Mouse (Mus musculus): ENCODE measurements at regions not wholly inside any gene's neighbourhood (a gene's known extent, or its start where the extent isn't known, plus 50 kb on each side); places are given as distances from the start of the nearest gene placed in this dataset.

DNA sequence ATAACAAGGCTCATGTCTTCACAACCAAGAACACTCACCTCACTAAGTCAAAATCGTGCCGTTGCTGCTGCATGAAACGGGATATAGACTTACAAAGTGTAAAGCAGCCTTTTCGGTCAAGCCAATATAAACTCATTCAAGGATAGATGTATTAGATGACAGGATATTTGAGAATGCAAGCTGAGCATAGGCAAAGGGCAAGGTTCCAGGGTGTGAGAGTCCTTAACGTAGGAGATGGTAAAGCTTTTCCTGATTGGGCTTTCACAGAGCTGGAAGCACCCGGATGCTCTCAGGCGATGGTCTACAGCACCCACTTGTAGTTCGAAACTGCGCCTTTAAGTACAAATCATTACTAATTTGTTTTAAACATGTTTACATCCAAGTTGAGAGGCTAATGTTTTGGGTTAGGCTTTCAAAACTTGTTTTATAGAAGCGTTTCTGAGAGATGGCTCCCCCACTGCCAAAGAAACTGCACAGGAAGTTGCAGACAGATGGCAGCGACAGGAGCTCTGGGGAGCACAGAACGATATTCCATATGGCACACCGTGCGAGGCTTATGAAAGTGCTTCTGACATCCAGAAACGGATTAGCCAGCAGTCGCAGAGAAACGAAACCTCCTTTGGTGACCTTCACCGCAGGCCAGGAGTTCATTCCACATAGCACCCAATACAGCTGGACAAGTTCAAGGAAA lies 54.1 kb upstream of the Rell1 start:
- Histone ChIP-seq H3K4me1 (replicated peaks; ENCODE audit: control insufficient read depth, insufficient read depth, low read length) (peaks cover 6% of the 10 kb centered on the region), H3K36me3 (ENCODE audit: control insufficient read depth, insufficient read depth, low read length) (no peaks in the 10 kb centered on the region), H3K27ac (ENCODE audit: control insufficient read depth, insufficient read depth, low read length) (no peak overlapping the region), H3K4me3 (ENCODE audit: control insufficient read depth, insufficient read depth, low read length) (no peak overlapping the region), H3K27me3 (ENCODE audit: control insufficient read depth, insufficient read depth, low read length) (no peaks in the 10 kb centered on the region)
- TF ChIP-seq POLR2A (IDR thresholded peaks at IDR 0.05; ENCODE audit: control insufficient read depth, extremely low read depth, insufficient read depth, low read length, poor library complexity): no peak
- no peak for DNase-seq
- WGBS: 91% methylated on average over 18 of the region's 18 CpGs

DNA sequence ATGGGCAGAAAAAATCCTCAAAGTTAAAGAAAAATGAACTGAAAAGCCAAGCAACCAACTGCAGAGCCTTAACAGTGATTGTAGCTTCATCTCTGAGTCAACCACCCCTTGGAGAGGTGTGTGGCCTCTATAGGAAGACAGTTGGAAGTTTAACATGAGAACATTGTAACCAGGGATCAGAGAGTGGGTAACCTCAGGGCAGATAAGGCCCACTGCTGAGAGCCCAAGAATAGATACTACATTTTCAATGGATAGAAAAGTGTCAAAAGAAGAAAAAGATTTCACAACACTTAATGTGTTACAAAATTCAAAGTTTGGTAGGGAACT lies 54.6 kb upstream of the Rell1 start:
- H3K27ac ChIP-seq (ENCODE audit: control insufficient read depth, insufficient read depth, low read length): no peak overlapping the region
- no peaks in the 10 kb centered on the region for H3K27me3 ChIP-seq (ENCODE audit: control insufficient read depth, insufficient read depth, low read length)
- H3K4me3 ChIP-seq (ENCODE audit: control insufficient read depth, insufficient read depth, low read length): no peak overlapping the region
- no peak for DNase-seq
- TF ChIP-seq CTCF (IDR thresholded peaks at IDR 0.05; ENCODE audit: borderline replicate concordance, control insufficient read depth, extremely low read depth, insufficient read depth, low read length, poor library complexity) (no peak), POLR2A (IDR thresholded peaks at IDR 0.05; ENCODE audit: control insufficient read depth, extremely low read depth, insufficient read depth, low read length, poor library complexity) (no peak)
- no peaks in the 10 kb centered on the region for H3K36me3 ChIP-seq (ENCODE audit: control insufficient read depth, insufficient read depth, low read length)
- peaks cover 6% of the 10 kb centered on the region for H3K4me1 ChIP-seq (replicated peaks; ENCODE audit: control insufficient read depth, insufficient read depth, low read length)

GRCm38 (mm10) chr5:64024420-64024819 lies 55.7 kb upstream of the Rell1 start:
- no peak overlapping the region for H3K4me3 ChIP-seq (ENCODE audit: control insufficient read depth, insufficient read depth, low read length)
- H3K27ac ChIP-seq (ENCODE audit: control insufficient read depth, insufficient read depth, low read length): no peak overlapping the region
- no peaks in the 10 kb centered on the region for H3K36me3 ChIP-seq (ENCODE audit: control insufficient read depth, insufficient read depth, low read length)
- peak; percentile 70 for DNase-seq
- no peaks in the 10 kb centered on the region for H3K27me3 ChIP-seq (ENCODE audit: control insufficient read depth, insufficient read depth, low read length)
- TF ChIP-seq POLR2A (IDR thresholded peaks at IDR 0.05; ENCODE audit: control insufficient read depth, extremely low read depth, insufficient read depth, low read length, poor library complexity) (no peak), CTCF (IDR thresholded peaks at IDR 0.05; ENCODE audit: borderline replicate concordance, control insufficient read depth, extremely low read depth, insufficient read depth, low read length, poor library complexity) (no peak)
- H3K4me1 ChIP-seq (replicated peaks; ENCODE audit: control insufficient read depth, insufficient read depth, low read length): peaks cover 6% of the 10 kb centered on the region
- WGBS: 39% methylated on average over 8 of the region's 8 CpGs

DNA sequence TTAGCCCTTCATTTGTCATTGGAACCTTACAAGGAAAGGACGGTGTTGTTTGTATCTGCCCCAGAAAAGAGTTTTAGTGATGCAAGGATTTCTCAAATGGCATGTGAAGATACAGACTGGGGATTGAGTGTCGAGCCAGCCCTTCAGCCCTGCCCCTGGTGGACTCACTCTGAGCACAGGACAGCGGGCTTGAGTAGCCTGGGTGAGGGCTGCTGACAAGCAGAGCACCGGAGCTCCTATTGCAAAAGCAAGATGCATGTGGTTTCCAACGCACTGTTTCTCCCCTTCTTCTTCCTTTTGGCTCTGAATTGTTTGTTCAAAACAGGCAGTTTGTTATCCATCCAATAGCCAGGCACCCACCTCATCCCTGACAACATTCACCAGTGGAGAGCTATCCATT lies 59.0 kb upstream of the Rell1 start:
- peaks cover 11% of the 10 kb centered on the region for H3K4me1 ChIP-seq (replicated peaks; ENCODE audit: control insufficient read depth, insufficient read depth, low read length)
- no peak overlapping the region for H3K27ac ChIP-seq (ENCODE audit: control insufficient read depth, insufficient read depth, low read length)
- no peaks in the 10 kb centered on the region for H3K36me3 ChIP-seq (ENCODE audit: control insufficient read depth, insufficient read depth, low read length)
- TF ChIP-seq POLR2A (IDR thresholded peaks at IDR 0.05; ENCODE audit: control insufficient read depth, extremely low read depth, insufficient read depth, low read length, poor library complexity) (no peak), CTCF (IDR thresholded peaks at IDR 0.05; ENCODE audit: borderline replicate concordance, control insufficient read depth, extremely low read depth, insufficient read depth, low read length, poor library complexity) (no peak)
- WGBS: 90% methylated on average over 5 of the region's 5 CpGs
- no peak for DNase-seq
- H3K4me3 ChIP-seq (ENCODE audit: control insufficient read depth, insufficient read depth, low read length): no peak overlapping the region
- H3K27me3 ChIP-seq (ENCODE audit: control insufficient read depth, insufficient read depth, low read length): no peaks in the 10 kb centered on the region

- Histone ChIP-seq H3K36me3 (ENCODE audit: control insufficient read depth, insufficient read depth, low read length) (no peaks in the 10 kb centered on the region), H3K27ac (ENCODE audit: control insufficient read depth, insufficient read depth, low read length) (no peak overlapping the region), H3K4me3 (ENCODE audit: control insufficient read depth, insufficient read depth, low read length) (no peak overlapping the region), H3K4me1 (replicated peaks; ENCODE audit: control insufficient read depth, insufficient read depth, low read length) (peaks cover 6% of the 10 kb centered on the region), H3K27me3 (ENCODE audit: control insufficient read depth, insufficient read depth, low read length) (no peaks in the 10 kb centered on the region)
- 22% methylated on average over 7 of the region's 7 CpGs for WGBS
- DNase-seq: peak; percentile 22
- TF ChIP-seq CTCF (IDR thresholded peaks at IDR 0.05; ENCODE audit: borderline replicate concordance, control insufficient read depth, extremely low read depth, insufficient read depth, low read length, poor library complexity) (no peak), POLR2A (IDR thresholded peaks at IDR 0.05; ENCODE audit: control insufficient read depth, extremely low read depth, insufficient read depth, low read length, poor library complexity) (no peak)
Measured at GRCm38 (mm10) chr5:64029622-64030145, 61.0 kb upstream of the Rell1 start.

DNA sequence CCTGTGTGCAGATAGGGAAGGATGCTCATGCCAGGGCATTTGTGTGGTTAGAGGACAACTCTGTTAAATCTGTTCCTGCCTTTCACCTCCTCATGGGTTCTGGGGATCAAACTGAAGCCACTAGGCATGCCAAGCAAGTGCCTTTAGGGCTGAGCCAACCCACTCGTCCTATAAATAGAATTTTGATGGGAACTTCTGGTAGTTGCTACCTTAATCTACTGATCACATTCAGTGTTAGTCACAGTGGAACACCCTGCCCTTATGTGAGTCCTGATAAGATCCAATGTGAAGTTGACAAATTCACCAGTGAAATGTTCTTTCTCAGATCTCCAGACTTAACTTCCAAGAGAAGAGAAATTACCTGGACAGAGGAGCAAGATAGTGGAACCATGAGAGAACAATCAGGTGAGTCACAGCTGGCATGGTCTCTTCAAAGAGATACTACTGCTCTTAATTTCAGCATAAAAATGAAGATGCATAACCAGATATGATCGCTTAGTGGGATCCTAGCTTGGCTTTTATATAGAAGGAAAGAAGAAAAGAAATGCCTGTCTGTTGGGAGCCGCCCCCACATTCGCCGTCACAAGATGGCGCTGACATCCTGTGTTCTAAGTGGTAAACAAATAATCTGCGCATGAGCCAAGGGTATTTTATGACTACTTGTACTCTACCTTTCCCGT lies 61.7 kb upstream of the Rell1 start:
- Histone ChIP-seq H3K4me1 (replicated peaks; ENCODE audit: control insufficient read depth, insufficient read depth, low read length) (peaks cover 5% of the 10 kb centered on the region), H3K27ac (ENCODE audit: control insufficient read depth, insufficient read depth, low read length) (no peak overlapping the region), H3K27me3 (ENCODE audit: control insufficient read depth, insufficient read depth, low read length) (no peaks in the 10 kb centered on the region), H3K36me3 (ENCODE audit: control insufficient read depth, insufficient read depth, low read length) (no peaks in the 10 kb centered on the region), H3K4me3 (ENCODE audit: control insufficient read depth, insufficient read depth, low read length) (no peak overlapping the region)
- DNase-seq: peak; percentile 14
- TF ChIP-seq POLR2A (IDR thresholded peaks at IDR 0.05; ENCODE audit: control insufficient read depth, extremely low read depth, insufficient read depth, low read length, poor library complexity) (no peak), CTCF (IDR thresholded peaks at IDR 0.05; ENCODE audit: borderline replicate concordance, control insufficient read depth, extremely low read depth, insufficient read depth, low read length, poor library complexity) (no peak)
- 89% methylated on average over 7 of the region's 8 CpGs for WGBS
